Mouse (Mus musculus): ENCODE data around the gene Lat2. TPM values are rescaled to one million over a fixed set of nuclear protein-coding genes. Genes with fewer than 3 reads are reported as not detected.

The Lat2 gene
- total RNA-seq, 2 experiments from 2014 or later = 2.9 to 4.3 TPM

DNA sequence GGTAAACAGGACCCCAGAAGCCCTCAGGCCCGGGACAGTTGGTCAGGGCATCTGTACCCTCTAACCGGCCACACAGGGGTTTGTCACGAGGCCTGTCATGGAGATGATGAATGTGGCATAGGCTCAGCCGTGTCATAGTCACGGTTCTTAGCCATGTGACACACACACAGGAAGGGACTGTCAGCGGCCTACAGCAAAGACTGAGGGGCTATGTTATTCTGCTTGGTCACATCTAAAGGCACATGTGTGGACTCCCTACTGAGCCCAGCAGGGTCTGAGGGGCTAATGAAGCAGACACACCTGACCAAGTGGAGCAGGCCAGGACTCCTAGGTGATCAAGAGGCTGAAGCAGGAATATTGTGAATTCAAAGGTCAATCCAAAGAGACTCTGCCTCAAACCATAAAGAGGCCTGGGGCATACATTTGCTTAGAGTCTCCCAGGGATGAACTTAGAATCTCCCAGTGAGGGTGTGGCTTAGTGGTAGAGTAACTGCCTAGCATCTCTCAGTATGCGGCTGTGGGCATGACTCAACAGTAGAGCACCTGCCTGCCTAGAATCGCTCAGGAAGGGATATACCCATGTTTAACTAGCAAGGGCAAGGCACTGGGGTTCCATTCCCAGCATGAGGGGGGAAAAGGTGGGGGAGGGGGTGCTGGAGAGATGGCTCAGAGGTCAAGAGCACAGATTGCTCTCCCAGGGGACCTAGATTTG, 2.9 kb downstream of the Lat2 start:
- no peak for DNase-seq

DNA sequence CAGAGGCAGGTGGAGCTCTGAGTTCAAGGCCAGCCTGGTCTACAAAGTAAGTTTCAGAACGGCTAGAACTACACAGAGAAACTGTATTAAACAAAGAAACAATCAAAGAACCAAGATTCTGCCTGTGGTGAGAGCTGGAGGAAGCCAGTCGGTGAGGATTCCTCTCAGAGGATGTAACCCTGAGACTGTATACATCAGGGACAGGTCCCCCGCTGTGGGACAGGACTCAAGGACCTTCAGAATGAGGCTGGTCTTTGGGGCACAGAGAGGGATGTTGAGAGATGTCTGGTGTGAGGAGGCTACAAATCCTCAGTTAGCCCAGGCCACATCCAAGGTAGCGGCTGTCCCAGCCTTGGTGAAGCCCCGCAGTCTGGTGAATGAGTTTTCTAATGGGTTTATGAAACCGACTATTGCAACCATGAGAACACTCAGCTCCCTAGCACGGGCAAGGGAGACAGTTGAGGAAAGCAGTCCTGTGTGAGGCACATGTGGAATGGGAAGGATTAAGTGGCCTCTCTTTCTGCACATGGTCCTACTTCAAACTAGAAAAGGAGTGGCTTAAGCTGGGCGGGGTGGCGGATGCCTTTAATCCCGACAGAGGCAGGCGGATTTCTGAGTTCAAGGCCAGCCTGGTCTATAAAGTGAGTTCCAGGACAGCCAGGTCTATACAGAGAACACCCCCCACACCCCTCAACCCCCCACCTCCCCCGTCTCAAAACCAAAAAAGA, 4.7 kb downstream of the Lat2 start:
- DNase-seq = no peak

DNA sequence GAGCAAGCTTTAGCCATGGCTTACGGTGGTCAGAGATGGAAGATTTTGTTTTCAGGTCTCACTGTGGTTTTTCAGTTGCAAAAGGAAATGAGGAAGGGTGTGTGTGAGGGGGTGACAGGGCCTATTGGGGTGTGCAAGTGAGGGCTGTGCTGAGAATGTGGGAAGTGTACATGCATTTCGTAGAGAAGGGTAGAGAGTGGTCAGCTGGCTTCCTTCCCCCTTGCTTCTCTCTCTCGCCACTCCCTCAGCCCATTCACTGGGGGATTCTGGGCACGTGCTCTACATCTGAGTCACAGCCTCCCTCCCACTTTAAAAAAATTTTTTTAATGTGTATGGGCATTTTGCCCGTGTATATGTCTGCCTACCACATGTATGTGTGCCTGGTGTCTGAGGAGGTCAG, 7.7 kb downstream of the Lat2 start:
- peak; percentile 38 for DNase-seq

DNA sequence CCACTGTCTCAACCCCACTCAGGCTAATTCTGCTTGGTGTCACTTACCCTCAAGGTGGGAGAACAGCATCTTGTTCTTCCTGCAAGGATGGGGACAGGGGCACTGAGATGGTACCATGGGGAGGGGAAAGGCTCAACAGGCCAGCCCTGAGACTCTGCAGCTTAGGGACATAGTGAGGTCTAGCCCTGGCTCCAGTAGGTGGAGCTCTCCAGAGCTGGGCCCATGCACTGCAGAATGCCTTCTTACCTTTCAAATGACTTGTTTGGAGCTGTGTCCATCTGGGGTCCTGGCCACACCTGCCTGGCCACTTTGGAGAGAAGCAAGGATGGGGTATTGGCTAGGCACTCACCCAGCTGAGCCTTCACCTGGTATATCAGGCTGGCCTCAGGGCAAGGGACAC, 8.5 kb downstream of the Lat2 start:
- DNase-seq = no peak

DNA sequence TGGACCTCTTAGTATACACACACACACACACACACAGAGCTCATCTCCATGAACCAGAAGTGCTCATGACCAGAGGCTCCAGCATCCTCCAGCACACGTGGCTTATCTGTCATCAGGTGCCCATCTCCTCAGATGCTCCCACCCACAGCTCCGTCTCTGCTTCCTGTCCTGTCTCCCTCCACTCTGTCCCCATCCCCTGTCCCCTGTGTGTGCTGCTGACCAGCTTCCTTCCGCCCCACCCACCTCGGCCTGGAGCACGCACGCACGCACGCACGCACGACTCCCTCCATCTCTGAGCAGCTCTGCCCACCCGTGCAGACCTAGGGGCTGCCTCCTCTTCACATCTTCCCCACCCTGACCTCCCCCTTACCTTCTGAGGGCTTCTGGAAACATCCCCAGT, 10.4 kb downstream of the Lat2 start:
- DNase-seq = no peak

DNA sequence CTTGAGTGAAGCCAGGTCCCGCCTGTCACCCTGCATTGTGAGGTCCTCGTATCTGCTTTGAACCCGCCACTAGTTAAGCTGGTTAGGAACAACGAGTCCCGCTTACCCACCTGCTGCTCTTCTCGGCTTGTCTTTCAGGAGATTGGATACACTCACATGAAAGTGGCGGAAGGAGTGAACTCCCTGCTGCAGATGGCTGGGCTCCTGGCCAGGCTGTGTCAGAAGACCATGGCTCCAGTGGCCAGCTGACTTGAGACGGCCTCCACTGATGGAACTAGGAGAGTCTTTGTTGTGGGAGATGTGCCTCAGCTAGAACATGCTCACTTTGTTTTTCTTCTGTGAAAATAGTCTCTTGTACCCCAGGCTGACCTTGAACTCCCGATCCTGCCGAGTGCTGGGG, 17.1 kb downstream of the Lat2 start:
- peak; percentile 40 for DNase-seq

DNA sequence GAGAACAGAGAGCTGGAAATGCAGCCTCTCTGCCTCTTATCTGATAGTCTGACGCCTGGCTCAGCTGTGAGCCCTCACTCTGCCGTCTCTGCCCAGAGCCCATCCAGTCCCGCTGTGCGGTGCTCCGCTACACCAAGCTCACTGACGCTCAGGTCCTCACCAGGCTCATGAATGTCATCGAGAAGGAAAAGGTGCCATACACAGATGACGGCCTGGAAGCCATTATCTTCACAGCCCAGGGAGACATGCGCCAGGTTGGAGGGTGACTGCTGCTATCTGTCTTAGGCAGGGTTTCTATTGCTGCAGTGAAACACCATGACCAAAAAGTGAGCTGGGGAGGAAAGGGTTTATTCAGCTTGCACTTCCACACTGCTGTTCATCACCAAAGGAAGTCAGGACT, 21.7 kb downstream of the Lat2 start:
- no peak for DNase-seq

DNA sequence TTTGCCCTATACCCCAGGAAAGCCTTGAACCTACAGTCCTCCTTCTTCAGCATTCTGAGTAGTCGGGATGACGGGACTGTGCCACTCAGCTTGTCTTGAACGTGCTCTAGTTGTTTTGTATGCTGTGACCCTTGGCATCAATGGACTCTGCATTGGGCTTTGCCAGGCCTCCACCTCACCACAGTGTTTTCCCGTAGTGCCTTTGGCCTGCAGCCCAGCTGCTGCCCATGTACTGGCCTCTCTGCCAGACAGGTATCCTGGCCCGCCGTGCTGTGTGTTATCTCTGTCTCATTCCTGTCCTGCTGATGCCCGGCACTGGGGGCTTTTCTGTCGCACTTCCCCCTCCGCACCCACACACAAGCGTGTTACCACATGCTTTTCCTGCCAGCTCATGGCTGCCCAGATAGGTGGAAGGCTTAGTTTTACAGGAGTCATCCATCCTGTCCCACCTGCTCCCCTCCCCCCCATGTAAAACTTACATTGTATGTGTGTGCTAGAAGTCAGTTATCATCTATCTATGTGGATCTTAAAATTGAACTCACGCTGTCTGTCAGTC, 22.7 kb downstream of the Lat2 start:
- peak; percentile 68 for DNase-seq

DNA sequence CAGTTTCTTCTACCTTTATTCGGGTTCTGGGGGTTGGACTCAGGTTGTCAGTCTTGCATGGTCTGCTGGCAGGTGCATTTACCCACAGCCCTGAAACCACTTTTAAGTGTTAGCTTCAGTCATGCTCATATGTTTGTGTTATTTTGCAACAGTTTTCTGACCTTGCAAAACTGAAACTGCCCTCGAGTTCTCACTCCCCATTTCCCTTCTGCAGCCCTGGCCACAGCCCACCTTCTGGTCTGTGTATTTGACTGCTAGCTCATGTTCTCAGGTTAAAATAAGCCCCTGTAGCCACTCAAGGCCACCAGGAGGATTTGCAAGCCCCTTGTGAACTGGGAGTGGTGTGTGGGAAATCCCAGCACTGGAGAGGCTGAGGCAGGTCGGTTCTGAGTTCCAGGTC, 24.9 kb downstream of the Lat2 start:
- DNase-seq = no peak

DNA sequence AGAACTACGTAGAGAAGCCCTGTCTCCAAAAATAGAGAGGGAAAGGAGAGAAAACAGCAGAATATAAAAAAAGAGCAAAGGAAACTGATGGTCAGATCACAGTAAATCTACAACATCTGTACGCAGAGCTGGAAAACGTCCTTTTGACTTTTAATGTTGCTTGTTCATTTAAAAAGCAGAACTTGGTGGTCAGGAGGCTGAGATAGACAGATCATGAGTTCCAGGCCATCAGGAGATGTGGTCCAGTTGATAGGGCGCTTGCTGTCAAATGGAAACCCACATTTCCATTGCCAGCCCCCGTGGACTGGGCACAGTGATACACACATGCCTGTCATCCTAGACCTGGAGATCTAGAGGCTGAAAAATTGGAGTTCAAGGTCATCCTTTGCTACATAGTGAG, 30.0 kb downstream of the Lat2 start:
- no peak for DNase-seq

DNA sequence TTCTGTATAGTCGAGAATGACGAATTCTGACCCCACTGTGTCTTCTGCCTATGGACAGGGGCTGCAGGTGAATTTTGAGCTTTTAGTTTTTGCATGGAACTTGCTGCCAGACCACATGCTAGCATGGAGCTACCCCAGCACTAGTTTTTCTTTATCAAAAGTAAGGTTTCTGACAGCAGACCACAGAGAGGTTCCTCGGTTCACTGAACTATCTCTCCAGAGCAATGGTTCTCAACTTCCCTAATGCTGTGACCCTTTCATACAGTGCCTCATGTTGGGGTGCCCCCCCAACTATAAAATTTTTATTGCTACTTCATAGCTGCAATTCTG, 31.0 kb downstream of the Lat2 start:
- no peak for DNase-seq

DNA sequence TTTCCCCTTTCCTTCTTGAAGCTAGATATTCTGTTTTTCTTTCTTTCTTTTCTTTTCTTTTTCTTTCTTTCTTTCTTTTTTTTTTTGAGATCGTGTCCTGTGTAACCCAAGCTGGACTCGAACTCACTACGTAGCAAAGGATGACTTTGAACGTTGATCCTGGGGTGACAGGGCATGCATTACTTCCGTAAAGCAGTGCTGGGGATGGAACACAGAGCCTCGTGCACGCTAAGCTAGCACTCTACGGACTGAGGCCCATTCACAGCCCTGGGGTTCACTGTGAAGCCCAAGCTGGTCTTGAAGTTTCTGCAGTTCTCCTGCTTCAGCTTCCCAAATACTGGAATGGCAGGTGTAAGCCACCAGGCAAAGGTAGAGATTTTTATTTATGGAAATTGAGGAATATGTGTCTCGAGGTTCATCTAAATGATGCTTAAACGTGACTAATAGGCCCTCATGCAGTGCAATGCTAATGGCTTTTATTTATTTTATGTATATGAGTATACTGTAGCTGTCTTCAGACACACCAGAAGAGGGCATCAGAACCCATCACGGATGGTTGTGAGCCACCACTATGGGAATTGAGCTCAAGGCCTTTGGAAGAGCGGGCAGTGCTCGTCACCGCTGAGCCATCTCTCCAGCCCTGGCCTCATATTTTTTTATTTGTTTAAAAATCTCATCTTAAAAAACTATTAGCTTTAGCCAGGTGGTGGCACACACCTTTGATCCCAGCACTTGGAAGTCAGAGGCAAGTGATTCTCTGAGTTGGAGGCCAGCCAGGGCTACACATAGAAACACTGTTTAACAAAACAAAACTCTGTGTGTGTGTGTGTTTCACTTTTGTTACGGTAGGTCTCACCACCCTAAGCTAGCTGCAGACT, 31.6 kb downstream of the Lat2 start:
- DNase-seq = no peak

DNA sequence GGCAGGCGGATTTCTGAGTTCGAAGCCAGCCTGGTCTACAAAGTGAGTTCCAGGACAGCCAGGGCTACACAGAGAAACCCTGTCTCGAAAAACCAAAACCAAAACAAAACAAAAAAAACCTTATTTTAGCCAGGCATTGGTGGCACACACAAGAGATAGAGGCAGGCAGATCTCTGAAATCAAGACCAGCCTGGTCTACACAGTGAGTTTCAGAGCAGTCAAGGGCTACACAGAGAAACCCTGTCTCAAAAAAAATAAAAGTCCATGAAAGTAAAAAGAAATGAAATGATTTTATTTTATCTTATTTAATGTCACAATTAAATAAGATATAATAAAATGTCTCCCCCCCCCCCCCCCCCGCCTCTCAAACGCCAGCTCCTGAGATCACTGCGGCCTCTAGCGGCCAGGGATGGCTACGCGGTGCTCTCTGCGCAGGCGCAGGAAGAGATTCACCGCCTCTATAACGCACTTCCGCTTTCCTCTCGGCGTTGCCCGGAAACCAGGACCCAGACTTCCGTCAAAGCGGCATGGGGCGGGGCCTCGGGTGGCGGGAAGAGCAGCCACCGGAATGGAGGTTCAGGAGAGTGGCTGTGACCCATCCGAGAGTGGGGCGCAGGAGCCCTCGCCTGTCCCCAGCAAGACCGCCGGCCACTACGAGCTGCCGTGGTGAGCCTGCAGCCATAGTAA, 32.5 kb downstream of the Lat2 start:
- DNase-seq = peak; percentile 98

DNA sequence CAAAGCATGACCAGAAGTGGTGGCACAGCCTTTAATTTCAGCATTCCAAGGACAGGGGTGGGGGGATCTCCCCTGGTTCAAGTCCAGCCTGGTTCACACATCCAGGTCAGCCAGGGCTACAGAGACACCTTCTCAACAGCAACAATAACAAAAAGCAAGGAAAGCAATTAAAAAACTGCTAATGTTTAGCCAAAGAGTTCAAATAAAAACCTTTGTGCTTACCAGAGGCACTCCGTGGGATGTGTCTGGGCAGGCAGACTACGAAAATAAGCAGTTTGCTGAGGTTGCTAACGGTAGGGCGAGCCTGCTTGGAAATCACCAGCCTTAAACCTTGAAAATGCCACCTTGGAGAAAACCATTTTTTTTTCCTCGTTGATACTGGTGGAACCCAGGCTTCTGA, 33.7 kb downstream of the Lat2 start, which contains the start of gene Rfc2:
TSS of gene Rfc2 (plus strand) at position 221 of the 400 bp plus-strand sequence.
- DNase-seq = no peak

DNA sequence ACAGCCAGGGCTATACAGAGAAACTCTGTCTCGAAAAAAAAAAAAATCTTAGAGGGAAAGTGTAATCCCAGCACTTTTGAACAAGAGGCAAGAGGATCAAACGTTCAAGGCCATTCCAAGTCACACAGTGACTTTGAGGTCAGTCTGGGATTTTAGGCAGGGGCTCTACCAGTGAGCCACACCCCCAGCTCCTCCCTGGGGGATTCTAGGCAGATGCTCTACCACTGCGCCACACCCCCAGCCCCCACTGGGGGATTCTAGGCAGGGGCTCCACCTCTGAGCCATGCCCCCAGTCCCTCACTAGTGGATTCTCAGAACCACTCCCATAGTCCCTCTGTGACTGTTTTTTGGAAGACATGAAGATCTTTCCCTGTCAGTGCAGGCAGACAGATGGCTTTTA, 35.7 kb downstream of the Lat2 start:
- no peak for DNase-seq

DNA sequence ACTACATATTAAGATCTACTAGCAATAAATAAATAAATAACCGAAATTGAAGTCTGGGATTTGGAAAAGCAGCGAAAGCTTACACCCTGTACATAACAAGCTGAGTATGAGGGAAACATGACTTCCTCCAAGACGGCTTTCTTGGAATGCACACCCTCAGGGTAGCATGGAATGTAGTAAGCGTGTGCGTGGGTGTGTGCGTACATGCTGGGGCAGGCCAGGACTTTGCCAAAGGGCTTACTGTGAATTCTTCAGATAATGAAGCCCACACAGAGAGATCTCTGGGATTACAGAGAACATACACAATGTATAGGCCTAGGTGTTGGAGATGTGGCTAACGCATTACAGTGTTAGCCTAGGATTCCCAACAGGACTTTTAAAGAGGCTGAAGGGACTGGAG, 37.3 kb downstream of the Lat2 start:
- DNase-seq = no peak

DNA sequence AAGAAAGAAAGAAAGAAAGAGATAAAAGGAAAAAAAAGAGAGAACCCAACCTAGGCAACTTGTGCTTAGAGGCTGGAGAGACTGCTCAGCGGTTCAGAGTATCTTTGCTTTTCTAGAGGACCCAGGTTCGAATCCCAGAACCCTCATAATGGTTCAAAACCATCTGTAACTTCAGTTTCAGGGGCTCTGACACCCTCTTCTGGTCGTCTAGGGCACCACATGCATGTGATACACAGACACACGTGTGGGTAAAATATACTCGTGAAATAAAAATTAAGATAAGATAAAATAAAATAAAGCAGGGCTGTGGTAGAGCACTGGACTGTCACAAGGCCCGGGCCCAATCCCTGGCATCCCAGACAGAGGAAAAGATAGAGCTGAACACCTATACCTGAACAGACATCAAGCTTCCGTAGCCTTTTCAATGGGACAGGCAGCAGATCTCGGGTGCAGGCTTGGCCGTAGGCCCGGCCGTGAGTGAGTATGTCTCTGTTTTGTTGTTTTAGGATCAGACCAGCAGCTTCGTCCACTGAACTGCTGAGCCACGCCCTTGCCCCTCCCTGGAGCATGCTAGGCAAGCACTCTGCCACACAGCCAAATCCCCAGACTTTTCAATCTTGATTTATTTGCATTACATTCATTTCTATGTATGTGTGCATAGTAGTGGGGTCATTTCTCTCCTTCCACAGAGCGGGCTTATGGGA, 38.2 kb downstream of the Lat2 start:
- DNase-seq = no peak

DNA sequence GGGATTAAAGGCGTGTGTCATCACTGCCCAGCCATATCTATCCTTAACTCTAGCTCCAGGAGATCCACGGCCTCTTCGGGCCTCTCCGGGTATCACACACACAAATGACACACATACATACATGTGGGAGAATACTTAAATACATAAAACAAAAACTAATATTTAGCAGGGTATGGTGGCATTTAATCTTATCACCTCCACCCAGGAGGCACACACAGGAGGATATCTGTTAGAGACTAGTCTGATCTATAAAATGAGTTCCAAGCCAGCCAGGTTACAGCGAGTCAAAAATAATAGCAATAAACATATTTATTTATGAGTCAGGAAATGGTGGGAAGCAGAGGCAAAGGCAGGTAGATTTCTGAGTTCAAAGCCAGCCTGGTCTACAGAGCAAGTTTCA, 39.0 kb downstream of the Lat2 start:
- DNase-seq = no peak

DNA sequence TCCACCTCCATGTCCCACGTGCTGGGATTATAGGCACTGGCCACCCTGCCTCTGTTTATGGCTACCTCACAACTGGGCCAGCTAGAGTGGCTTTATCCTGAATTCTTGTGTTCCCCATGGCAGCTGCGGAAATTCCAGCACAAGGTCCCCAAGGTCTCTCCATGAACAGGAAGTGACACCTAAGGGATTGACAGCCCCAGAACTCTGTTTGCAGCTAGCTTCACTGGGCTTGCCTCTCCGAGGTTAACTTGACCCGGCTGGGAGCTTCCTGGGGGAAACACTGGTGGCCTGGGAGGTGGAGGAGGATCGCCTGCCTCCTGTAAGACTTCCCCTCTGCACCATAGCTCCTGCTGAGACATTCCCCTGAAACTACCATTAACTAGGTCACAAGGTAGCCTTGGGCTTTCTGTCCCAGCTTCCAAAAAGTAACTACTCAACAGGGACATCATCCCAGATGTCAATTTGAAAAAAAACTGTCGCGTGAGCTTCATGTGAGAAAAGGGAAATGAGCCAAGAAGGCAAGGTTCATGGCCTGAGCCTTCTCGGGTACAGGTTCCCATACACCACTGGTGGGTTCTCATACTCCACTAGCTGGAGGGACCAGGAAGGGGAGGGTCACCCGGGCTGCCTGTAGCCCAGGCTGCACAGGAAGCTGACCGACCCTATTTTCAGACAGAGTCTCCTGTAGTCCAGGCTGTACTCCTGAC, 42.2 kb downstream of the Lat2 start:
- peak; percentile 32 for DNase-seq

DNA sequence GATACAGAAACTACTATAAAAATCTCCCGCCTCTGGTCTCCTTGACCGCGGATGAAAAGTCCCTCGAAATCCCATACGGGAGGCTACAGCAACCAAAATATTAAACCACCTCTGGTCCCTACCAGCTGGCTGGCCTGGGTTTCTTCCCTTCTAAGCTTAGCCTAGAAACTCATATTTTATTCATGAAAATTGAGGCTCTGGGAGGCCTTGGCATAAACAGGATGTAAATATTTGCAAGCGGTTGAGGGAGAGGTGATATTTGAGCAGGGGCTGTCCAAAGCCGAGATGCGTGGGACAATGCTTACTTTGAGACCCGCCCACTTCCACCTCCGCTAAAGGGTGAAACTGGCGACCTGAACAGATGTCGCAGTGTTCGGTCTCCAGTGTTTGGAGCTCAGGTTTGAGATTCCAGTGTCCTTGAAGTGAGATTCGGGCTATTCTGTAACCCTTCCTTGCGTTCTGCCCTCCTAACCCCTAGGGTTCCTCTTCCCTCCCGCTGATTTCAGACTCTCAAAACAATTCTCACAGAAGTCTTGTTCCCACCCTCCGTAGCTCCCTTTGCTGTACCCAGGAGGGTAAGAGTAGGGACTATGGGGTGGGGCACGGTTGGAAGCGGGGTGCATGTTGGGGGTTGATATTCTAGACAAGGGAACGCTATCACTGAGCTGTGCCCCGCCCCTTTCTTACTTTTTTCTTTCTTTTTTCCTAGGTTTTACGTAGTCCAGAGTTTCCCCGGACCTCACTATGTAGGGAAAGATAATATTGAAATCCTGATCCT, 42.9 kb downstream of the Lat2 start:
- peak; percentile 44 for DNase-seq
